Mouse (Mus musculus) retina, postnatal 1 day (tissue): ENCODE measurements around the gene Olfr1387.
"Not testable (repeated sequence)": the region's sequence is repeated elsewhere in the genome, so short reads cannot be mapped to it uniquely, and the experiment has no call there.

ENCODE experiments used
- DNase-seq: peaks from one replicate; pipeline ENCODE4 v3.0.0-alpha.2; 2012

The Olfr1387 gene

GRCm38 (mm10) chr11:49455043-49455442 is at the start of gene Olfr1387:
Gene Olfr1387, plus strand, starts transcription at chr11:49455343.
- DNase-seq: no peak

- DNase-seq: no peak
These were observed 48.4 kb upstream of the Olfr1387 start for GRCm38 (mm10) chr11:49406784-49407183.

- peak; percentile 57 for DNase-seq
These were observed 44.6 kb upstream of the Olfr1387 start for GRCm38 (mm10) chr11:49410540-49410939.

DNA sequence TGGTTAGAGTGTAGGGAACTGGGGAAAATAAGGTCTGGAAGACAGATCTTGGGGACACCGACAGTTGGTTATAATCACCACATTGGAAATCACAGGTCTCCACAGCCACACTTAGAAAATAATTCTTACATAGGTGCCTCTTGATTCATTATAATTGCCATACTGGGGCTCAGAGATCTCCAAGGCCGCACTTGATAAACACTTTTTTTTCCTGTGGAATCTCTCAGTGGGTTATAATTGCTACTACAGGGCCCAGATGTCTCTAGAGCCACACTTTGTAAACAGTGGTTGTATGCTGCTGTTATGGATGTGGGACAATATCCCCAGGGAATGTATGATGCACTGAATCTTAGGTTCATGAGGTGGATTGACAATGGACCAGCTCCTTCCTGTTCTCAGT is 32.4 kb upstream of the Olfr1387 start, which contains the start of gene Olfr1389:
Gene Olfr1389 (plus strand): TSS at position 301 of the 400 bp plus-strand sequence.
- DNase-seq: no peak

GRCm38 (mm10) chr11:49425257-49425927 is 29.8 kb upstream of the Olfr1387 start:
- DNase-seq: no peak

- DNase-seq: no peak
These were observed 25.5 kb upstream of the Olfr1387 start for GRCm38 (mm10) chr11:49429641-49430040.

DNA sequence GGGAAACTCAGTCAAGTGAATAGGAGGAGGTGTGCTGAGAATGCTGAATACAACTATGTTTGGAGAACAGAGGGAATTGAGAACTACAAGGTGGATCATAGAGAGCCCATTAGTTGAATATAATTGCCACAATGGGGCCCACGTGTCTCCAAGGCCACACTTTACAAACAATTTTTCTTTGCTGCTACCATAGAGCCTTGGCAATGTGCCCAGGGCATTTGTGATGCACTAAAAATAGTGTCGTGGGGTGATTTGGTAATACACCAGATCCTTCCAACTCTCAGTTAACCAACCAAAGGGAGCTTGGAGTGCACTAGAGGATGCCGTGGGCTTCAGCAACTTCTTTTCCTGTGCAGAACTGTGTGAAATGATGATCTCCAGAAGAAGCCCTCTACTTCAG is 18.7 kb upstream of the Olfr1387 start, which contains the start of gene Olfr1388:
Gene Olfr1388 (plus strand): TSS at position 214 of the 400 bp plus-strand sequence.
- no peak for DNase-seq

- DNase-seq: not testable (repeated sequence)
These were observed 9.6 kb downstream of the Olfr1387 start, which contains the start of gene Olfr1386 for GRCm38 (mm10) chr11:49464746-49465145. Gene Olfr1386, plus strand, starts transcription at chr11:49465046.

- DNase-seq: no peak
These were observed 30.8 kb downstream of the Olfr1387 start for GRCm38 (mm10) chr11:49485973-49486372.

- not testable (repeated sequence) for DNase-seq
These were observed 33.6 kb downstream of the Olfr1387 start, which contains the start of gene Olfr1385 for GRCm38 (mm10) chr11:49488770-49489169. Gene Olfr1385, plus strand, starts transcription at chr11:49489070.
